Mouse (Mus musculus) limb, embryonic 14.5 days (tissue): ENCODE data around the gene Gm21095. TPM values are rescaled to one million over a fixed set of nuclear protein-coding genes. Genes with fewer than 3 reads are reported as not detected.
"Not testable (repeated sequence)": the region's sequence is repeated elsewhere in the genome, so short reads cannot be mapped to it uniquely, and the experiment has no call there.

ENCODE experiments used
- ATAC-seq: fragments of 200-750 bp; cut with Nextera tagmentation; 2 replicates; pipeline ENCODE4 v1.8.0; 2017; ENCODE audit warnings: low read depth, moderate number of reproducible peaks, moderate TSS enrichment; ENCODE audit not compliant: low FRiP score
- DNase-seq: peaks from one replicate; pipeline ENCODE4 v3.0.0-alpha.2; 2015; ENCODE audit warnings: low spot score
- H3K27ac ChIP-seq: fragments of 300-500 bp; sonication (generic); replicated peaks from 2 replicates; pipeline ENCODE4 v1.5.1; 2014; ENCODE audit warnings: low read depth, mild to moderate bottlenecking, low read length, moderate library complexity, mixed read lengths
- H3K27me3 ChIP-seq: fragments of 300-500 bp; sonication (generic); 2 replicates; pipeline ENCODE4 v1.6.1; 2014; ENCODE audit warnings: low read length, mixed read lengths; ENCODE audit not compliant: control insufficient read depth, insufficient read depth
- H3K36me3 ChIP-seq: fragments of 300-500 bp; sonication (generic); 2 replicates; pipeline ENCODE4 v1.6.1; 2014; ENCODE audit warnings: mild to moderate bottlenecking, low read length, moderate library complexity, mixed read lengths; ENCODE audit not compliant: control insufficient read depth, insufficient read depth
- H3K4me1 ChIP-seq: fragments of 300-500 bp; sonication (generic); 2 replicates; pipeline ENCODE4 v1.6.1; 2014; ENCODE audit warnings: antibody characterized with exemption, low read length, mixed read lengths; ENCODE audit not compliant: control insufficient read depth, insufficient read depth
- H3K4me2 ChIP-seq: fragments of 300-500 bp; sonication (generic); replicated peaks from 2 replicates; pipeline ENCODE4 v1.6.1; 2014; ENCODE audit warnings: low read depth, mild to moderate bottlenecking, low read length, moderate library complexity; ENCODE audit not compliant: severe bottlenecking
- H3K4me3 ChIP-seq: fragments of 300-500 bp; sonication (generic); replicated peaks from 2 replicates; pipeline ENCODE4 v1.5.1; 2014; ENCODE audit warnings: low read length
- H3K9ac ChIP-seq: fragments of 300-500 bp; sonication (generic); 2 replicates; pipeline ENCODE4 v1.6.1; 2014; ENCODE audit warnings: mild to moderate bottlenecking, low read depth, low read length, moderate library complexity; ENCODE audit not compliant: severe bottlenecking
- H3K9me3 ChIP-seq: fragments of 300-500 bp; sonication (generic); 2 replicates; pipeline ENCODE4 v1.6.1; 2016; ENCODE audit warnings: low read length; ENCODE audit not compliant: control insufficient read depth
- WGBS: fragments of 180-500 bp; shearing (Covaris S2); extraction: QIAGEN DNeasy Blood & Tissue Kit; methylation state at CpG from one replicate; pipeline ENCODE4 v1.1.7; 2014; 5-methylcytosine and 5-hydroxymethylcytosine counted together
- polyA plus RNA-seq, 2 experiments: library from polyadenylated mRNA; depleted of rRNA in 1 of 2; stranded (reverse) in 1 of 2; unstranded in 1 of 2; fragments of >200 nt; fragmentation: Nextera tagmentation in 1 of 2; extraction: Ambion mirVana in 1 of 2; gene quantifications; 2 replicates each; pipeline versions ENCODE4 v1.2.1 to v1.2.3; 2012 to 2014

The Gm21095 gene
- polyA plus RNA-seq (2012; rRNA removed) (not detected in 2 replicates), polyA plus RNA-seq (2014; fragmentation: Nextera tagmentation; extraction: Ambion mirVana) (not detected in 2 replicates)

DNA sequence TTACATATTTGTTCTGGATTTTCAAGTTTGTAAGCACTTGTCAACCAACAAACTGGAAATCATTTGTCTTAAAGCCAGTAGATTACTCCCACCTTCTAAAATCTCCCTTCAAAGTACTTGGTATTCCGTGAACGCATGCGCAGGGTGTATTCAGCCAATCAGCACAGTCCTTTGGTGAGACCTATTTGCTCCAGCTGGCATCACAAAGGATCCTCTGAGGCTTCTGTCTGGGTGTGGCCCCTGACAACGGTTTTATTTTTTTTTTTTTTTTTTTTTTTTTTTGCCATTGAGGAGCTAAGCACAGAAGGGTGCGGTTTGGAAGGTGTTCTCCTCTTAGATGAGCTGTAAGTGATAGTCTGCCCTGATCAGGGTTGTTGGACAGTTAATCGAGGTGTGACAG lies at the start of gene Gm21095:
Gene Gm21095, plus strand, starts transcription at position 301 of the 400 bp plus-strand sequence.
- H3K9ac ChIP-seq, ATAC-seq, DNase-seq, H3K27ac ChIP-seq, H3K27me3 ChIP-seq, H3K36me3 ChIP-seq, H3K4me3 ChIP-seq, H3K4me2 ChIP-seq, H3K9me3 ChIP-seq, H3K4me1 ChIP-seq: not testable (repeated sequence)
- WGBS: no CpG with 5 or more reads among the region's 6 CpGs
